Mouse (Mus musculus) megakaryocyte, embryonic 14.5 days (primary cell): ENCODE measurements around the gene Rasgef1c.

ENCODE experiments used
- FLI1 ChIP-seq: IDR thresholded peaks from 2 replicates; pipeline ENCODE4 v1.6.1; 2012; ENCODE audit warnings: low read length, inconsistent platforms, mixed read lengths
- GATA1 ChIP-seq: IDR thresholded peaks from 3 replicates; pipeline ENCODE4 v1.6.1; 2012; ENCODE audit warnings: mixed read lengths, low read length, inconsistent platforms, borderline replicate concordance

DNA sequence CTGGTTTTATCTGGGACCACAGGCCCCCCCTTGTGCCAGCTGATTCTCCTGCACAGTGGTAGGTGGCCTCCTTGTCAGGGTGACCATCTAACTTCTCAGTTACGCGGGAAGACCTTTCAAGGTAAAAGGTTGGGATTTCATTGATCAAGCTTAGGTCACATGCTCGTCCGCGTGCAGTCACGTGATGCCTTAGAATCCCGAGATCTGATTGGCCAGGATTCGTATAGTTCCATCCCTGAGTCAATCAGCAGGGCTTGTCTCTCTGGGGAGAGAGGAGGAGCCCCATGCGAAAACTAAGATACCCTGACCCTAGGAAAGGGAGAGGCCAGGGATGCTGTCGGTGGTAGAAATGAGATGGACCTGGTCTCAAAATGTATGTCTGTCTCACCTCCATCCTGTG is 56.4 kb downstream of the Rasgef1c start:
- no peak for TF ChIP-seq GATA1
- TF ChIP-seq FLI1: no peak
